Mouse (Mus musculus) intestine, embryonic 14.5 days (tissue): Measurements from ENCODE around the gene Fbln2. TPM values are rescaled to one million over a fixed set of nuclear protein-coding genes. Genes with fewer than 3 reads are reported as not detected.

ENCODE experiments used
- ATAC-seq: fragments of 200-750 bp; cut with Nextera tagmentation; replicated peaks from 2 replicates; pipeline ENCODE4 v1.8.0; 2017; ENCODE audit warnings: low read depth, moderate number of reproducible peaks, moderate TSS enrichment, moderate library complexity; ENCODE audit not compliant: low FRiP score, low TSS enrichment
- DNase-seq: peaks from one replicate; pipeline ENCODE4 v3.0.0-alpha.2; 2018; ENCODE audit warnings: low spot score
- H3K27ac ChIP-seq: fragments of 300-500 bp; sonication (generic); 2 replicates; pipeline ENCODE4 v1.5.1; 2014; ENCODE audit warnings: low read depth, mild to moderate bottlenecking, control low read depth
- H3K27me3 ChIP-seq: fragments of 300-500 bp; sonication (generic); replicated peaks from 2 replicates; pipeline ENCODE4 v1.6.1; 2014; ENCODE audit warnings: low read length, control low read depth; ENCODE audit not compliant: control insufficient read depth, insufficient read depth
- H3K36me3 ChIP-seq: fragments of 300-500 bp; sonication (generic); 2 replicates; pipeline ENCODE4 v1.6.1; 2014; ENCODE audit warnings: low read length, control low read depth; ENCODE audit not compliant: control insufficient read depth, insufficient read depth
- H3K4me1 ChIP-seq: fragments of 300-500 bp; sonication (generic); replicated peaks from 2 replicates; pipeline ENCODE4 v1.6.1; 2014; ENCODE audit warnings: low read length, control low read depth, mixed read lengths; ENCODE audit not compliant: control insufficient read depth, insufficient read depth
- H3K4me2 ChIP-seq: fragments of 300-500 bp; sonication (generic); 2 replicates; pipeline ENCODE4 v1.6.1; 2014; ENCODE audit warnings: low read length
- H3K4me3 ChIP-seq: fragments of 300-500 bp; sonication (generic); 2 replicates; pipeline ENCODE4 v1.5.1; 2014; ENCODE audit warnings: low read depth, low read length, control low read depth, mixed read lengths
- H3K9ac ChIP-seq: fragments of 300-500 bp; sonication (generic); 2 replicates; pipeline ENCODE4 v1.6.1; 2014; ENCODE audit warnings: mild to moderate bottlenecking, low read length
- H3K9me3 ChIP-seq: fragments of 300-500 bp; sonication (generic); 2 replicates; pipeline ENCODE4 v1.6.1; 2016; ENCODE audit warnings: low read length, control low read depth; ENCODE audit not compliant: control insufficient read depth
- WGBS: fragments of 180-500 bp; shearing (Covaris S2); extraction: QIAGEN DNeasy Blood & Tissue Kit; methylation state at CpG from one replicate; pipeline ENCODE4 v1.1.7; 2014; 5-methylcytosine and 5-hydroxymethylcytosine counted together
- polyA plus RNA-seq: library from polyadenylated mRNA; unstranded; fragments of >200 nt; fragmentation: Nextera tagmentation; extraction: Ambion mirVana; gene quantifications from 2 replicates; pipeline ENCODE4 v1.2.1, GENCODE M21; 2014

Gene Fbln2
- polyA plus RNA-seq, 1 experiment from 2014 or later = 49.0 TPM

DNA sequence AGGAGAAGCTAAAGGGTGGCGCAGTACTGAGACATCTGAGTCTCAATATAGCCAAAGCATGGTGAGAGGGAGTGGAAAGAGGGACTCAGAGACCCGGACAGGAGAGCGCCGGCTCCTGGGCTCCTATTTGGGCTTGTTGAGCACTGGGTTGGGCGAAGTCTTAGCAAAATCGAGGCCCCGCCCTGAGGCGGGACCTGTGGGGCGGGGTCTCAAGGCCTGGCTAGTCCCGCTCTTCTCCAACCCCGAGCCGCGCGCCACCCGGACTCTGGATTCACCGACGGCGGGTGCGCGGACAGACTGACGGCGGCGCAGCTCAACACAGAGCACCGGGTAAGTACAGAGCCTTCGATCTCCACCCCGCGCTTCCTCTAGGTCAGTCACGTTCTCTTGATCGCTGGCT lies 316 bp downstream of the Fbln2 start:
- peak; percentile 79 for ATAC-seq
- Histone ChIP-seq H3K9ac (peak overlapping the region; percentile 37; the same call in 1 of the 2 replicates), H3K27ac (no peak overlapping the region), H3K36me3 (no peaks in the 10 kb centered on the region), H3K4me3 (peak overlapping the region; percentile 37), H3K4me2 (peak overlapping the region; percentile 57), H3K9me3 (no peaks in the 10 kb centered on the region), H3K27me3 (peaks cover 6% of the 10 kb centered on the region; the same call in 1 of the 2 replicates), H3K4me1 (0 out of 2 replicates have a peak, but pooled peaks cover 3% of the 10 kb centered on the region)
- DNase-seq = peak; percentile 72
- 2% methylated on average over 26 of the region's 29 CpGs for WGBS

DNA sequence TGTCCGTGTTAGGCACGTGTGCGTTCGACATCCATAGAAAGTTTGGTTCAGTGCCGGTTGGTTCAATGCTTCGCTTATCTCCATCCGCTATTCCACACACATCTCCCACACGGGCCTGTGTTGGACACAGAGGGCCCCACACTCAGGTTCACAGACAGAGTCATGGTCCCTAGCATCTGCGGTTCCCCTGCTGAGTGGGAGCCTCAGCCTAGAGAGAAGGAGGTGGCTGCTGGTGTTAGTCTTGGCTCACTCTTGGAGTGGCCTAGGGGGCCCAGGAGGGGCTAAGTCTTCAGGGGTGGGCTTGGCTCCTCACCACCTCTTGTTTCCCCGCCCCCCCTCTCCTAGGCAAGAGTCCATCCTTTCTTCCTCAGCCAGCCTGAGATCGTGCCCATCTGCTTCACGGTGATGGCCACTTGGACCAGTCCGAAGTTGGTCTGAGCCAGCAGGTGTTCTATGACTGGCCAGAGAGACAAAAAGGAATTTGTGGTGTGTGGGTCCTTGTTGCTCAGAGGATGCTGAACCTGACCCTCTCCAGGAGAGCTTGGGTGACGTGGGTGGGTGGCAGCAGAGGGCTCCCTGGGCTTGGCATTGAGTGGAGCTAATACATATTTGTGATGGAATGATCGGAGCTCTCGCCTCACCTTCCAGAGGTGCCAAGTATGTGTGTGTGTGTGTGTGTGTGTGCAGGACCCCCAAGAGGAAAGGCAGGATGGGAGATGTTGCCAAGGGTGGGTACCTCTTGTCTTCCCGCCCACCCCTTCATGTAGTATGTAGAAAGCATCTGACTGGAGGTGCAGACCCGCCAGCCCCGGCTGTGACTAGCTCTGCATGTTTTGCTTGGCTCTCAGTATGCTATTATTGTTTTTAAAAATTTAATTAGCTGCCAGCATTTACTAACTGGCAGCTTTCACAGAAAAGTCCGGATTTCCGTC lies 1.3 kb downstream of the Fbln2 start:
- DNase-seq (no peak), ATAC-seq (no peak)
- H3K4me3 ChIP-seq = peak overlapping the region; percentile 37
- 0 out of 2 replicates have a peak, but pooled peaks cover 3% of the 10 kb centered on the region for H3K4me1 ChIP-seq
- H3K9me3 ChIP-seq = no peaks in the 10 kb centered on the region
- H3K27me3 ChIP-seq = peaks cover 6% of the 10 kb centered on the region; the same call in 1 of the 2 replicates
- no peak overlapping the region for H3K27ac ChIP-seq
- WGBS = 60% methylated on average over 21 of the region's 21 CpGs
- peak overlapping the region; percentile 57 for H3K4me2 ChIP-seq
- H3K9ac ChIP-seq = no peak overlapping the region
- H3K36me3 ChIP-seq = no peaks in the 10 kb centered on the region

DNA sequence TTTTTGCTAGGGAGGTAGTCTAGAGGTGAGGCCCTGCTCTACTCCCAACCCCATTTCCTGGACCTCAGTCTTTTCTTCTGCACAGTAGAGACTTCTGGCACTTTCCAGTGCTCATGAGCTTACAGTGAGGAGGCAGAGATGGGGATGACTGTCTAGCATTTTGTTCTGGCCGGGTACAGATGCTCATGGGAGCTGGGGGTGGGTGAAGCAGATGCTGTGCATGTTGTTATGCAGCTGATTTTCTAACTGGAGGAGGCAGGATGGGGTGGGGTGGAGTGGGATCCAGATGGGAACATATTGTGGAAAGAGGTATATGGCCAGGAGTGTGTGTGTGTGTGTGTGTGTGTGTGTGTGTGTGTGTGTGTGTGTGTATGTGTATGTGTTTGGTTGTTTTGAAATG lies 3.2 kb downstream of the Fbln2 start:
- WGBS = 68% methylated on average over 1 of the region's 1 CpGs
- H3K36me3 ChIP-seq = no peaks in the 10 kb centered on the region
- no peak for ATAC-seq

DNA sequence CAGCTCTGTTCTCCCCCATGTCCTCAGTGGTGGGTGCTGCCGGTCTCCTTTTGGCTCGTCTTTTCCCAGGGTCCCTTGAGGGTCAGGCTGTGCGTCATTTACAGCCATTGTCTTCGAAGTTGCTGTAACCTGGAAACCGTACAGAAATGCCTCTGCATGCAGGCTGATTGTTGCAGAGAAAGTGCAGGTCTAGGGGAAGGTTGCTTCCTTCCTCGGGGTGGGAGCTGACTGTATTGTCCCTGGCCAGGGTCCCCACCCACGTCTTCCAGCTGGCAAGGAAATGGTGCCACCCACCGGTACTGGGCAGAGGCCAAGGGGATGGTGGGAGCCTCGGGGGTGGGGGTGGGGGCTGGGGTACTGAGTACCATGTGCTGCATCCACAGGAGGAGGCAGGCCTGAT lies 6.2 kb downstream of the Fbln2 start:
- no peak overlapping the region for H3K4me2 ChIP-seq
- no peak for DNase-seq
- no peaks in the 10 kb centered on the region for H3K36me3 ChIP-seq
- no peak overlapping the region for H3K4me3 ChIP-seq
- ATAC-seq = no peak
- 68% methylated on average over 9 of the region's 9 CpGs for WGBS
- H3K27me3 ChIP-seq = peaks cover 4% of the 10 kb centered on the region; the same call in 1 of the 2 replicates
- H3K9me3 ChIP-seq = no peaks in the 10 kb centered on the region
- H3K9ac ChIP-seq = no peak overlapping the region
- no peaks in the 10 kb centered on the region for H3K4me1 ChIP-seq
- no peak overlapping the region for H3K27ac ChIP-seq

More for the DNA sequence above, 3.2 kb downstream of the Fbln2 start:
- H3K4me1 ChIP-seq = 0 out of 2 replicates have a peak, but pooled peaks cover 3% of the 10 kb centered on the region
- H3K4me3 ChIP-seq = no peak overlapping the region
- no peak overlapping the region for H3K9ac ChIP-seq
- no peak for DNase-seq
- peaks cover 6% of the 10 kb centered on the region; the same call in 1 of the 2 replicates for H3K27me3 ChIP-seq
- H3K27ac ChIP-seq = no peak overlapping the region
- no peak overlapping the region for H3K4me2 ChIP-seq
- no peaks in the 10 kb centered on the region for H3K9me3 ChIP-seq

DNA sequence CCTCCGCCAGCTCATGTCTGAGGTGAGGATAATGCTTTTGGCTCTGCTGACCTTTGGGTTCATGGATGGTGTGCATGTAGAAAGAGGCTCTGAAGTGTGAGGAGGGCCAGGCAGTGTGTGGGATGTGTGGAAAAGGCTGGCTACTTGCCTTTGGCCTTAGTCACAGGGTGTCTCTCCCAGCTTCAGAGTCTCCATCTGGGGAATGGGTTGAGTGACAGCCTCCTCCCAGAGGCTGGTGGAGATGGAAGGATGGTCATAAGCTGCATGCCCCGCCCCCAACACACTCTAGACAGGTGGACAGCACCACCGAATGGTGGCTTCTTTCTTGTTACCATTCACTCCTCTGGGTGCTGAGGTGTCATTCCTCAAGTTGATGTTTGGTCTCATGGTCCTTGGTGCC lies 6.6 kb downstream of the Fbln2 start:
- H3K4me3 ChIP-seq = no peak overlapping the region
- H3K27ac ChIP-seq = no peak overlapping the region
- DNase-seq (no peak), ATAC-seq (no peak)
- no peak overlapping the region for H3K4me2 ChIP-seq
- no peaks in the 10 kb centered on the region for H3K9me3 ChIP-seq
- no peaks in the 10 kb centered on the region for H3K4me1 ChIP-seq
- H3K9ac ChIP-seq = no peak overlapping the region
- WGBS = 50% methylated on average over 3 of the region's 3 CpGs
- peaks cover 4% of the 10 kb centered on the region; the same call in 1 of the 2 replicates for H3K27me3 ChIP-seq
- no peaks in the 10 kb centered on the region for H3K36me3 ChIP-seq

DNA sequence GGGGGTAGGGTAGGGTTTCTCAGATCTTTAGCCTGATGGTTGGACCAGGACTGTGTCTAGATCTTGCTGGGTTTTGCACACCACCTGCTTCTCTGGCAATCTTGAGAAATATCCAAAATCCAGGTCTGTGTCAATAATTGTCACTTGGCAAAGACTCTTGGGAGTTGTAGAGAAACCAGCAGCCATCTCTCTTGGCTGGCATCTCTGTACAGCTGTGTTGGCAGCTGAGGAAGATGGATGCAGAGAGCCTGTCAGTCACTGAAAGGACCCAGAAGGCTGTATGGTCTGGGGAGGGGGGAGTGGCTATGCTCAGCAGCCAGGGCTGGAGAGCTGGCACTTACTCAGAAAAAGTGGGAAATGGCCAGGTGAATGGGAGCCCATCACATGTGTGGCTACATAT lies 7.8 kb downstream of the Fbln2 start:
- no peaks in the 10 kb centered on the region for H3K4me1 ChIP-seq
- DNase-seq (no peak), ATAC-seq (no peak)
- no peaks in the 10 kb centered on the region for H3K27me3 ChIP-seq
- no peak overlapping the region for H3K27ac ChIP-seq
- no peaks in the 10 kb centered on the region for H3K9me3 ChIP-seq
- no peaks in the 10 kb centered on the region for H3K36me3 ChIP-seq
- no peak overlapping the region for H3K4me2 ChIP-seq
- H3K9ac ChIP-seq = no peak overlapping the region
- no peak overlapping the region for H3K4me3 ChIP-seq

DNA sequence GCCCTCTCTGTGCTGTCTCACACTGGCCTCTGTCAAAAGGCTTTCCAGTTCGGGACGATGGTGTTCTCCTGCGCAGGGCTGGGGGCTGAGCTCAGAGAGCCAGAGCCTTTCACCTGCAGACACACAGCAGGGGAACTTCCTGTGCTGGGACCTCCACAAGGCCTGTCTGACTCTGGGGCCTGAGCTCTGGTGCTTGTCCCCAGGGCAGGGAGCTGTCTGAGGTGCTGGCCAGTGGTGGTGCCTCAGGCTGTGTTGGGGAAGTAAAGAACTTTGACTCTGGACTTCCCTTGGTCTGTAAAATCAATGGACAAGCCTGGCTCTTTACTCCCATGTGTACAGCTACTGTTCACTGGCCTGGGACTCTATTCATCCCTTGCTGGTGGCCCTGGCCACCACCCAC lies 8.8 kb downstream of the Fbln2 start:
- no peak overlapping the region for H3K9ac ChIP-seq
- H3K4me2 ChIP-seq = no peak overlapping the region
- H3K9me3 ChIP-seq = no peaks in the 10 kb centered on the region
- no peaks in the 10 kb centered on the region for H3K4me1 ChIP-seq
- DNase-seq = peak; percentile 84
- no peak overlapping the region for H3K4me3 ChIP-seq
- 14% methylated on average over 3 of the region's 3 CpGs for WGBS
- H3K27ac ChIP-seq = no peak overlapping the region
- no peak for ATAC-seq
- H3K27me3 ChIP-seq = no peaks in the 10 kb centered on the region
- no peaks in the 10 kb centered on the region for H3K36me3 ChIP-seq

DNA sequence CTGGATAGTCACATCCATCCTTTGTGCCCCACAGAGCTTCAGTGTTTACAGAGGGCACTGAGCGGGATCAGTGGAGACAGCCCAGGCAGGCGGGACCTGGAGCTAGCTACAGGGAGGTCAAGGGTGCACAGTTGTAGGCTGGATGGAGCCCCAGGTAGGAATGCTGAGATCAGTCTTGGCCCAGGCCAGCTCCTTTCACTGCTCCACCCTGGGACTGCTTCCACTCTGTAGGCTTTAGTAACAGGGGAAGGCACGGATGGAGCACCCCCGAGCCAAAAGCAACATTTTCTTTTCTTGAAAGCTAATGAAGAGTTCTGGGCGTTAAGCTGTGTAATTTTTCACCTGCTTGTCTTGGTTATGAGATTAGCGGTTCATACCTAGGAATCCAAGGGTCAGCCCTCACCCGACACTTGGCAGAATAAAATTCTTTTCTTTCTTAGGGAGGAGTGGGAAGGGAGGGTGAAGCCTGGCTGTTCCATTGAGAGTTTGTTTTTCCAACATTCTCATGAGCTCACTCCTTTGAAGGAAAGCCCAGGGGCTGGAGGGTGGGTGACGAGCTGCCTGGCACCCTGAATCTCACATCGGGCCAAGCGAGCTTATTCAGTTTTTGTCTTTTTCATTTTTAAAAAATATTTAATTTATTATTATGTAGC lies 10.6 kb downstream of the Fbln2 start:
- WGBS = 66% methylated on average over 10 of the region's 10 CpGs
- no peak overlapping the region for H3K27ac ChIP-seq
- no peak overlapping the region for H3K4me3 ChIP-seq
- no peaks in the 10 kb centered on the region for H3K36me3 ChIP-seq
- no peaks in the 10 kb centered on the region for H3K9me3 ChIP-seq
- H3K27me3 ChIP-seq = no peaks in the 10 kb centered on the region
- no peak overlapping the region for H3K4me2 ChIP-seq
- DNase-seq (no peak), ATAC-seq (no peak; the same call in 1 of the 2 replicates)
- H3K4me1 ChIP-seq = no peaks in the 10 kb centered on the region
- H3K9ac ChIP-seq = no peak overlapping the region
